Mouse (Mus musculus): ENCODE measurements around the gene Zfp354b. TPM values are rescaled to one million over a fixed set of nuclear protein-coding genes. Genes with fewer than 3 reads are reported as not detected.
A peak's percentile ranks its signal among the peaks of the same experiment; 100 is the strongest.

The Zfp354b gene
- polyA plus RNA-seq, 1 experiment: not detected

- Histone ChIP-seq H3K36me3 (ENCODE audit: control insufficient read depth) (no peaks in the 10 kb centered on the region), H3K9me3 (ENCODE audit: control insufficient read depth, low read length) (peaks cover 12% of the 10 kb centered on the region), H3K4me1 (ENCODE audit: control insufficient read depth) (no peaks in the 10 kb centered on the region), H3K27me3 (ENCODE audit: control insufficient read depth) (no peaks in the 10 kb centered on the region), H3K4me3 (replicated peaks) (no peak overlapping the region)
- TF ChIP-seq TAL1 (IDR thresholded peaks at IDR 0.05; ENCODE audit: low read length): no peak
- no peak for TF ChIP-seq GATA1 (IDR thresholded peaks at IDR 0.05; ENCODE audit: low read length)
Measured at GRCm38 (mm10) chr11:50892441-50892840, 39.0 kb downstream of the Zfp354b start.

GRCm38 (mm10) chr11:50887390-50888128 is 43.9 kb downstream of the Zfp354b start, which contains the start of gene Zfp454:
Zfp454 (minus strand) TSS chr11:50887651.
- no peak for TF ChIP-seq GATA1 (IDR thresholded peaks at IDR 0.05; ENCODE audit: low read length)
- TF ChIP-seq TAL1 (IDR thresholded peaks at IDR 0.05; ENCODE audit: low read length): no peak
- peak within 1 kb of the TSS; percentile 30 for H3K4me3 ChIP-seq (replicated peaks)
- no peaks in the 10 kb centered on the region for H3K4me1 ChIP-seq (ENCODE audit: control insufficient read depth)
- no peaks in the 10 kb centered on the region for H3K36me3 ChIP-seq (ENCODE audit: control insufficient read depth)
- peaks cover 2% of the 10 kb centered on the region; the same call in 1 of the 2 replicates for H3K27me3 ChIP-seq (ENCODE audit: control insufficient read depth)
- peaks cover 3% of the 10 kb centered on the region; the same call in 1 of the 2 replicates for H3K9me3 ChIP-seq (ENCODE audit: control insufficient read depth, low read length)

- no peaks in the 10 kb centered on the region for H3K36me3 ChIP-seq (ENCODE audit: control insufficient read depth)
- H3K27me3 ChIP-seq (ENCODE audit: control insufficient read depth): peaks cover 2% of the 10 kb centered on the region; the same call in 1 of the 2 replicates
- H3K4me3 ChIP-seq (replicated peaks): peak overlapping the region; percentile 30
- no peak for TF ChIP-seq GATA1 (IDR thresholded peaks at IDR 0.05; ENCODE audit: low read length)
- no peak for TF ChIP-seq TAL1 (IDR thresholded peaks at IDR 0.05; ENCODE audit: low read length)
- H3K4me1 ChIP-seq (ENCODE audit: control insufficient read depth): no peaks in the 10 kb centered on the region
- H3K9me3 ChIP-seq (ENCODE audit: control insufficient read depth, low read length): no peaks in the 10 kb centered on the region
Measured at GRCm38 (mm10) chr11:50886933-50887293, 44.5 kb downstream of the Zfp354b start.

GRCm38 (mm10) chr11:50886231-50886932 is 45.1 kb downstream of the Zfp354b start:
- H3K4me3 ChIP-seq (replicated peaks): no peak overlapping the region
- H3K9me3 ChIP-seq (ENCODE audit: control insufficient read depth, low read length): no peaks in the 10 kb centered on the region
- H3K27me3 ChIP-seq (ENCODE audit: control insufficient read depth): peaks cover 2% of the 10 kb centered on the region; the same call in 1 of the 2 replicates
- no peaks in the 10 kb centered on the region for H3K36me3 ChIP-seq (ENCODE audit: control insufficient read depth)
- no peaks in the 10 kb centered on the region for H3K4me1 ChIP-seq (ENCODE audit: control insufficient read depth)
- TF ChIP-seq GATA1 (IDR thresholded peaks at IDR 0.05; ENCODE audit: low read length) (no peak), TAL1 (IDR thresholded peaks at IDR 0.05; ENCODE audit: low read length) (no peak)

- Histone ChIP-seq H3K36me3 (ENCODE audit: control insufficient read depth) (no peaks in the 10 kb centered on the region), H3K9me3 (ENCODE audit: control insufficient read depth, low read length) (peaks cover 2% of the 10 kb centered on the region; the same call in 1 of the 2 replicates), H3K27me3 (ENCODE audit: control insufficient read depth) (peaks cover 2% of the 10 kb centered on the region; the same call in 1 of the 2 replicates), H3K4me3 (replicated peaks) (no peak overlapping the region), H3K4me1 (ENCODE audit: control insufficient read depth) (no peaks in the 10 kb centered on the region)
- TF ChIP-seq GATA1 (IDR thresholded peaks at IDR 0.05; ENCODE audit: low read length) (no peak), TAL1 (IDR thresholded peaks at IDR 0.05; ENCODE audit: low read length) (no peak)
Measured at GRCm38 (mm10) chr11:50883756-50884155, 47.7 kb downstream of the Zfp354b start.

- no peaks in the 10 kb centered on the region for H3K4me1 ChIP-seq (ENCODE audit: control insufficient read depth)
- no peak overlapping the region for H3K4me3 ChIP-seq (replicated peaks)
- H3K36me3 ChIP-seq (ENCODE audit: control insufficient read depth): no peaks in the 10 kb centered on the region; the same call in 1 of the 2 replicates
- H3K9me3 ChIP-seq (ENCODE audit: control insufficient read depth, low read length): peaks cover 16% of the 10 kb centered on the region
- no peaks in the 10 kb centered on the region for H3K27me3 ChIP-seq (ENCODE audit: control insufficient read depth)
- no peak for TF ChIP-seq TAL1 (IDR thresholded peaks at IDR 0.05; ENCODE audit: low read length)
- TF ChIP-seq GATA1 (IDR thresholded peaks at IDR 0.05; ENCODE audit: low read length): no peak
Measured at GRCm38 (mm10) chr11:50878641-50879040, 52.8 kb downstream of the Zfp354b start.

Other genes with a start within 250 kb of the Zfp354b start
- 0.08 TPM in 1 of 2 replicates, not detected in the other for gene Zfp354c, start 103.9 kb downstream of the Zfp354b start, polyA plus RNA-seq (2012)
- not detected in 2 replicates for gene Zfp879, start 90.1 kb downstream of the Zfp354b start, polyA plus RNA-seq (2012)
- not detected in 2 replicates for gene Grm6, start 80.9 kb downstream of the Zfp354b start, polyA plus RNA-seq (2012)
- not detected in 2 replicates for gene Zfp454, start 44.0 kb downstream of the Zfp354b start, polyA plus RNA-seq (2012)
- gene Zfp2, start 15.5 kb downstream of the Zfp354b start, polyA plus RNA-seq (2012): not detected in 2 replicates
- gene 4933414I15Rik, start 12.1 kb upstream of the Zfp354b start, polyA plus RNA-seq (2012): not detected in 2 replicates
- not detected in 2 replicates for gene Prop1, start 22.1 kb upstream of the Zfp354b start, polyA plus RNA-seq (2012)
- 0.01 TPM in 1 of 2 replicates, not detected in the other for gene Olfr1378, start 34.9 kb upstream of the Zfp354b start, polyA plus RNA-seq (2012)
- gene Olfr1377, start 50.3 kb upstream of the Zfp354b start, polyA plus RNA-seq (2012): not detected in 2 replicates
- gene Olfr51, start 72.0 kb upstream of the Zfp354b start, polyA plus RNA-seq (2012): not detected in 2 replicates
- gene Olfr54, start 82.6 kb upstream of the Zfp354b start, polyA plus RNA-seq (2012): 0.01 TPM in 1 of 2 replicates, not detected in the other
- gene Olfr1375, start 116.5 kb upstream of the Zfp354b start, polyA plus RNA-seq (2012): not detected in 2 replicates
- not detected in 2 replicates for gene Zfp354a, start 127.6 kb upstream of the Zfp354b start, polyA plus RNA-seq (2012)

Data from erythroblast, embryonic 14.5 days (primary cell).